Mouse (Mus musculus): ENCODE data around the gene Cd9. TPM values are rescaled to one million over a fixed set of nuclear protein-coding genes. Genes with fewer than 3 reads are reported as not detected.

Gene Cd9
- total RNA-seq, 2 experiments from 2014 or later: 22.5 to 27.7 TPM

- no peak for ATAC-seq (replicated peaks; ENCODE audit: poor library complexity, severe bottlenecking)
Measured at GRCm38 (mm10) chr6:125420458-125421063, 74.0 kb downstream of the Cd9 start.

GRCm38 (mm10) chr6:125418744-125419143, 75.8 kb downstream of the Cd9 start:
- ATAC-seq (replicated peaks; ENCODE audit: poor library complexity, severe bottlenecking): peak; percentile 66

GRCm38 (mm10) chr6:125413326-125413725, 81.3 kb downstream of the Cd9 start:
- no peak for ATAC-seq (replicated peaks; ENCODE audit: poor library complexity, severe bottlenecking)

GRCm38 (mm10) chr6:125411661-125412060, 82.9 kb downstream of the Cd9 start:
- ATAC-seq (replicated peaks; ENCODE audit: poor library complexity, severe bottlenecking): no peak

GRCm38 (mm10) chr6:125410995-125411547, 83.5 kb downstream of the Cd9 start:
- ATAC-seq (replicated peaks; ENCODE audit: poor library complexity, severe bottlenecking): peak; percentile 98

- no peak for ATAC-seq (replicated peaks; ENCODE audit: poor library complexity, severe bottlenecking)
Measured at GRCm38 (mm10) chr6:125410551-125410950, 84.0 kb downstream of the Cd9 start.

Other genes starting within 250 kb of the Cd9 start
- gene Tuba3a, start 208.7 kb downstream of the Cd9 start, total RNA-seq (2014; fragmentation: Nextera tagmentation): not detected in 2 replicates
- gene Tuba3a, start 208.7 kb downstream of the Cd9 start, total RNA-seq (2017): not detected in 2 replicates
- 36.4 and 50.3 TPM in 2 replicates for gene Ltbr, start 180.9 kb downstream of the Cd9 start, total RNA-seq (2014; fragmentation: Nextera tagmentation)
- gene Ltbr, start 180.9 kb downstream of the Cd9 start, total RNA-seq (2017): 29.9 and 36.3 TPM in 2 replicates
- 16.2 and 18.9 TPM in 2 replicates for gene Scnn1a, start 174.1 kb downstream of the Cd9 start, total RNA-seq (2014; fragmentation: Nextera tagmentation)
- gene Scnn1a, start 174.1 kb downstream of the Cd9 start, total RNA-seq (2017): 1.4 and 1.8 TPM in 2 replicates
- gene Tnfrsf1a, start 145.4 kb downstream of the Cd9 start, total RNA-seq (2014; fragmentation: Nextera tagmentation): 89.1 and 104 TPM in 2 replicates
- 54.4 and 88.8 TPM in 2 replicates for gene Tnfrsf1a, start 145.4 kb downstream of the Cd9 start, total RNA-seq (2017)
- gene Plekhg6, start 114.0 kb downstream of the Cd9 start, total RNA-seq (2014; fragmentation: Nextera tagmentation): not detected in 2 replicates
- gene Plekhg6, start 114.0 kb downstream of the Cd9 start, total RNA-seq (2017): not detected in 2 replicates
- gene Vwf, start 52.0 kb upstream of the Cd9 start, total RNA-seq (2014; fragmentation: Nextera tagmentation): 0.43 and 5.1 TPM in 2 replicates
- gene Vwf, start 52.0 kb upstream of the Cd9 start, total RNA-seq (2017): 0.10 and 0.39 TPM in 2 replicates
- not detected in 2 replicates for gene Ano2, start 195.6 kb upstream of the Cd9 start, total RNA-seq (2014; fragmentation: Nextera tagmentation)
- gene Ano2, start 195.6 kb upstream of the Cd9 start, total RNA-seq (2017): not detected in 2 replicates